Mouse (Mus musculus): ENCODE data around the gene Elf3. TPM values are rescaled to one million over a fixed set of nuclear protein-coding genes. Genes with fewer than 3 reads are reported as not detected.
A peak's percentile ranks its signal among the peaks of the same experiment; 100 is the strongest.
"Not testable (repeated sequence)": the region's sequence is repeated elsewhere in the genome, so short reads cannot be mapped to it uniquely, and the experiment has no call there.

Elf3 gene
- polyA plus RNA-seq, 1 experiment from 2014 or later = 1.6 TPM

- H3K27ac ChIP-seq (replicated peaks); H3K36me3 ChIP-seq; H3K27me3 ChIP-seq (ENCODE audit: low read depth, poor library complexity, severe bottlenecking); H3K9me3 ChIP-seq (replicated peaks); DNase-seq (ENCODE audit: low spot score); H3K4me3 ChIP-seq; H3K4me1 ChIP-seq: not testable (repeated sequence)
- WGBS = 81% methylated on average over 20 of the region's 20 CpGs
Measured at GRCm38 (mm10) chr1:135231878-135232277, 26.5 kb downstream of the Elf3 start.

DNA sequence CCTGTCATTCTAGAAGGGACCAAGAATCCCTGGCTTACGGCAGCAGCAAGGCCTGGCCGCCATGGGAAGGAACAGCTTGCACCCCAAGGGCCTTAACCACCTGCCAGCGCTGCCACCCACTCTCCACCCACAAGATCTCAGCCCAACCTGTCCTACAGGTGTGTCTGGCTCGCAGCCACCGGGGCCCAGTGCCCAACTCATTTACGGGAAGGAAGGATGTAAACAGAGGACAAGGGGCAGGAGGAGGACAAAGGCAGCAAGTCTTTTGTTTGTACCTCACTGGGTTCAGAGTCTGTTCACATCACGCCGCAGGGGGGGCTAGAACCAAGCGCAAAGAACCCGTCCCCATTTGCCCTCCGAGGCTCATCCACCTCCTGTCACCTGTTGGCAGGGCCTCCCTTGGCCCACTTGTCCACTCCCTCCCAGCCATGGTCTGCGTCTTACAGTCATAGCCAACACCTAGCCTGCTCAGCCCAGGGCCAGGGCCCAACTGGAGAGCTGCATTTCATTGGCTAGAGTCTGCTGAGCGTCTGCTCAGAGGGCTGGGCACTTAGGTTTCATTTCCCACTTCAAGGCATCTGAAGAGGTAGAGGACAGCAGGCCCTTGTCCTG is 30.9 kb downstream of the Elf3 start:
- 85% methylated on average over 13 of the region's 13 CpGs for WGBS
- no peaks in the 10 kb centered on the region for H3K27me3 ChIP-seq (ENCODE audit: low read depth, poor library complexity, severe bottlenecking)
- H3K27ac ChIP-seq (replicated peaks) = no peak overlapping the region
- H3K4me3 ChIP-seq = no peak overlapping the region
- no peak for DNase-seq (ENCODE audit: low spot score)
- H3K36me3 ChIP-seq = no peaks in the 10 kb centered on the region
- no peaks in the 10 kb centered on the region for H3K9me3 ChIP-seq (replicated peaks)
- no peaks in the 10 kb centered on the region for H3K4me1 ChIP-seq

DNA sequence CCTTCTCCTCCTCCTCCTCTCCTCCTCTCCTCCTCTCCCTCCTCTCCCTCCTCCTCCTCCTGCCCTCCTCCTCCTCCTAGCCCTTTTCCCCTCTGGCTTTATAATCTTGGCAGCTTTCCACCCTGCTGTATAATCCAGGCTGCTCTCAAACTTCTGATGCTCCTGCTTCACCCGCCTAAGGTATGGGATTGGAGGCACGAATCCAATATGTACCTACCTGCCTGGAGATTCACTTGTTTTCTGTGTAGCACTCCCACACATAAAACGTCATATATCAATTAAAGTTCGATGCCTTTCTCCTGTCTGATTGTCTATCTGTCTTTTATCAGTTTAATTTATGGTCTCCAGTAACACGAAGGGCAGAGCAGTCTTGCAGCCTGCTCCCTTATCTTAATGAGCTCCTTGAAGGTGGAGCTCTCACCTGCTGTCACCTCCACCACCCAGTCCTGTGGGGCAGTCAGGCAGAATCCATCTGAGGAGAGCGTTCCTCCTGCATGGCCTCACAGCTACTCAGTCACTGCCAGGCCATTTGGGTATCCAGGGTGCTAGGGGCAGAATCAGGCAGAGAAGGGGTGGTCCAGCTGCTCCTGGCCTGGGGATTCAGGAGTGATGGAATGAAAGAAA is 33.3 kb downstream of the Elf3 start:
- WGBS = 85% methylated on average over 6 of the region's 6 CpGs
- DNase-seq (ENCODE audit: low spot score) = no peak
- Histone ChIP-seq H3K4me3 (no peak overlapping the region), H3K27ac (replicated peaks) (no peak overlapping the region), H3K4me1 (no peaks in the 10 kb centered on the region), H3K9me3 (replicated peaks) (no peaks in the 10 kb centered on the region), H3K27me3 (ENCODE audit: low read depth, poor library complexity, severe bottlenecking) (no peaks in the 10 kb centered on the region), H3K36me3 (no peaks in the 10 kb centered on the region)

- no peak for DNase-seq (ENCODE audit: low spot score)
- Histone ChIP-seq H3K4me3 (no peak overlapping the region), H3K27me3 (ENCODE audit: low read depth, poor library complexity, severe bottlenecking) (no peaks in the 10 kb centered on the region), H3K9me3 (replicated peaks) (no peaks in the 10 kb centered on the region), H3K27ac (replicated peaks) (no peak overlapping the region), H3K36me3 (no peaks in the 10 kb centered on the region), H3K4me1 (no peaks in the 10 kb centered on the region)
- WGBS = 83% methylated on average over 3 of the region's 3 CpGs
Measured at GRCm38 (mm10) chr1:135224147-135224546, 34.2 kb downstream of the Elf3 start.

- H3K27me3 ChIP-seq (ENCODE audit: low read depth, poor library complexity, severe bottlenecking) = no peaks in the 10 kb centered on the region
- no peak overlapping the region for H3K27ac ChIP-seq (replicated peaks)
- no peak for DNase-seq (ENCODE audit: low spot score)
- WGBS = 54% methylated on average over 13 of the region's 13 CpGs
- no peaks in the 10 kb centered on the region for H3K36me3 ChIP-seq
- no peaks in the 10 kb centered on the region for H3K9me3 ChIP-seq (replicated peaks)
- H3K4me1 ChIP-seq = 0 out of 2 replicates have a peak, but pooled peaks cover 3% of the 10 kb centered on the region
- no peak overlapping the region for H3K4me3 ChIP-seq
Measured at GRCm38 (mm10) chr1:135217607-135218233, 40.6 kb downstream of the Elf3 start.

DNA sequence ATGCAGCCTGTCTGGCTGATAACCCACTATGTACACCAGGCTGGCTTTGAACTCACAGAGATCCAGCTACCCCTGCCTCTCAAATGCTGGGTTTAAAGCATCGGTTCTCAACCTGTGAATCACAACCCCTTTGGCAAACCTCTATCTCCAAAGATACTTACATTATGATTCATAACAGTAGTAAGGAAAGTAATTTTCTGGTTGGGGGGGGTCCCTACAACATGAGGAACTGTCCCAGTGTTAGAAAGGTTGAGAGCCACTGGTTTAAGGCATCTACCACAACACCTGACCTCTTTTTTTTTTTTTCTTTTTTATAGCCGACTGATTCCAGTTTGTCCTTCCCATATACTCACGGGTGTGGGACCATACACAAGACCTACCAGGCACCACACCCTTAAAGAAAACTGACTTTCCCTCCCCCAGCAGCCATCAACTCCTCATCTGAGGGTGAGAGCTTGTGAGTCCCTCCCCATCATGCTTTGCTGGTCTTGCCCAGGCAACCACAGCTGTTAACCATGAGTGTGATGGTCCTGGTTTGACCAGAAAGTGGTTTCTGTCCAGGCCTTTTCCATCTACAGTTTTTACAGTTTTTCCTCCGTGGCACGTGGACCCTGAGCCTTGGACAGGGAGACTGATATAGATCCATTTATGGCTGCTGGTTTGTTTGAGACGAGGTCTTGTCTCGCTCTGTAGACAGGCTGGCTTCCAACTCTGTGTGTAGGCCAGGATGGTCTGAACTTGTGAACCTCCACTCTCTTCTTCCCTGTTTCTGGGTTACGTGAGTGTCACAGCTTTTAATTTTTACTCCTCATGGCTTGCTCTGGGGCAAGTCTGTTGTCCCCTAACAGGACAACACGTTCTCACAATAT is 44.4 kb downstream of the Elf3 start:
- Histone ChIP-seq H3K27ac (replicated peaks) (no peak overlapping the region), H3K36me3 (no peaks in the 10 kb centered on the region), H3K9me3 (replicated peaks) (no peaks in the 10 kb centered on the region), H3K4me1 (0 out of 2 replicates have a peak, but pooled peaks cover 3% of the 10 kb centered on the region), H3K4me3 (no peak overlapping the region), H3K27me3 (ENCODE audit: low read depth, poor library complexity, severe bottlenecking) (no peaks in the 10 kb centered on the region)
- 92% methylated on average over 9 of the region's 9 CpGs for WGBS
- DNase-seq (ENCODE audit: low spot score) = no peak

DNA sequence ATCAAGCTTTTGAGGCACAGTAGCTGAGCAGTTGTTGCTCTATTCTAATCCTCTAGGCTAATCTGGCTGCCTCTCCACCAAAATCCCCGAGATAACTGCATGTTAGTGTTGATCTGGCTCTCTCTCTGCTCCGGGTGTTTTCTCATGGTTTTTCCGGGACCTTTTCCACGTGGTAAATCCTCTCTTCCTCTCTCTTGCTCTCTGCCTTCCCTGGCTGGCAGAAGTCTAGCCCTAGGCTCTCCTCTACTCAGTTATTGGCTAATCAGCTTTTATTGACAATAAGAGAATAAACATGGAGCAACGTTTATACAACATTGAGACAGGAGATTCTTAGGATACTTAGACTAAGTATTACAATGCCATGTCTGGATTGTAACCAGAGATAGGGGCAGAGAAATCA is 47.9 kb downstream of the Elf3 start:
- no peak for DNase-seq (ENCODE audit: low spot score)
- 62% methylated on average over 5 of the region's 5 CpGs for WGBS
- Histone ChIP-seq H3K27ac (replicated peaks) (no peak overlapping the region), H3K36me3 (no peaks in the 10 kb centered on the region), H3K4me3 (no peak overlapping the region), H3K4me1 (no peaks in the 10 kb centered on the region), H3K9me3 (replicated peaks) (no peaks in the 10 kb centered on the region), H3K27me3 (ENCODE audit: low read depth, poor library complexity, severe bottlenecking) (no peaks in the 10 kb centered on the region)

DNA sequence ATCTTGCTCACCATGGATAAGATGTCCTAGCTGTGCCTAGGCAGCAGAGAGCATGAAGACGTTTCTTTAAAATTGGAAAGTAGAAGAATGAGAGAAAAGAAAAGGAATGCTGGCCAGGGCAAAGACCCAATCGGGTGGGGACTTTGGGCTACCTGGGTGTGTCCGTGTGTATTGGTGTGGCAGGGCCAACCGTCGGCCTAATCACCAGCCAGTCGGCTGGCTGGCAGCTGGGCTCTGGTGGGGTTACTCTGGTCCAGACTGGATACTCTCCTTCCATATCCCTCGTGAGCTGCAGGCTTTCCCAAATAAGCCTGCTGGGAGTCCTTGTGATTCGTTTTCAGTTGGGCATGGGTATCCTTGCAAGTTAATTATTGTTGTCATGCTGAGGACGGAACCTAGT is 49.7 kb downstream of the Elf3 start:
- WGBS = 80% methylated on average over 9 of the region's 9 CpGs
- no peak overlapping the region for H3K27ac ChIP-seq (replicated peaks)
- H3K27me3 ChIP-seq (ENCODE audit: low read depth, poor library complexity, severe bottlenecking) = no peaks in the 10 kb centered on the region
- H3K36me3 ChIP-seq = no peaks in the 10 kb centered on the region
- peaks cover 15% of the 10 kb centered on the region for H3K4me1 ChIP-seq
- no peak overlapping the region for H3K4me3 ChIP-seq
- H3K9me3 ChIP-seq (replicated peaks) = no peaks in the 10 kb centered on the region
- no peak for DNase-seq (ENCODE audit: low spot score)

DNA sequence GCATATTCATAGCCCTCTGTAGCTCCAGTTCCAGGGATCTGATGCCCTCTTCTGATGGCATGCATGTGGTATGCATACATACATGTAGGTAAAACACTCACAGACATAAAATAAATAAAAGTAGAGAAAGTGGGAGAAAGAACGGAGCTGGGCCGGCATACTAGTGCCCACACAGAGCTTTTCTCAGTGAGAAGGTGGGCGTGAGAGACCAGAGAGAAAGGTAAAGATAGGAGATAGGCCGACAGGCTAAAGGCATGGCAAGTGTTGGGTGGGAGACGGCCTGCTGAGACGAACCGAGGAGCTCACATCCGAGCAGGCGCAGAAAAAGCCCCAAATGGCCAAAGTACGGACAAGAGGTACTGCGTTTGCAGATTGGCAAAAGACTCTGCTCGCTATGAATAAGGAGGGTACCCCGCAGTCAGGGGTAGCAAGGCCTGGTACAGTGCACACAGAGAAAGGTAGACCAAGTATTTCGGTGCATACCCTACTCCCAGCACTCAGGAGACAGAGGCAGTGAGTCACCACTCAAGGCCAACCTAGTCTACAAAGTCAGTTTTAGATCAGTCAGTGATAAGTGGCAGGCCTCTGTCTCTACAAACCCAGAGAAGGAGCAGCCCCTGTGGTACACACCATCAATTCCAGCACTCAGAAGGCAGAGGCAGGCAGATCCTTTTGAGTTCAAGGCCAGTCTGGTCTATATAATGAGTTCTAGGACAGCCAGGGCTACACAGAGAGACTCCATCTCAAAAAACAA is 51.6 kb downstream of the Elf3 start:
- 91% methylated on average over 14 of the region's 14 CpGs for WGBS
- Histone ChIP-seq H3K36me3 (no peaks in the 10 kb centered on the region), H3K4me3 (no peak overlapping the region), H3K4me1 (peaks cover 17% of the 10 kb centered on the region), H3K9me3 (replicated peaks) (no peaks in the 10 kb centered on the region), H3K27me3 (ENCODE audit: low read depth, poor library complexity, severe bottlenecking) (no peaks in the 10 kb centered on the region; the same call in 1 of the 2 replicates), H3K27ac (replicated peaks) (no peak overlapping the region)
- DNase-seq (ENCODE audit: low spot score) = no peak

DNA sequence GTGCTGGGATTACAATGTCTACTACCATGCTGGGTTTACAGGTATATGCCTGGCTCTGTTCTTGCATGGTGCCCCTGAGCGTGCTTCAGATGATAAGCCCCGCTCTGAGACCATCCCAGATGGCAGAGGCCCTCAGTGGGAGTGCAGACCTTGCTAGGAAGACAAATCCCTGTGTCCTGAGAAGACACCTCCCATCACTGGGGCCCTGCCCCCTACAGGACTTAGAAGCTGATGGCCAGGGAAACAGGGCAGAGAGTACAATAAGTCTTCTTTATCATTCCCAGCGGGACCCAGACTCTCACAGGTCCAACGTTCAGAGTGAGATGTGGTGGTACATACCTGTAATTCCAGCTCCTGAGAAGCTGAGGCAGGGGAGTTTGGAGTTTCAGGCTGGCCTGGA is 53.1 kb downstream of the Elf3 start:
- Histone ChIP-seq H3K36me3 (no peaks in the 10 kb centered on the region), H3K27me3 (ENCODE audit: low read depth, poor library complexity, severe bottlenecking) (no peaks in the 10 kb centered on the region; the same call in 1 of the 2 replicates), H3K27ac (replicated peaks) (peak overlapping the region; percentile 50; the same call in 1 of the 2 replicates), H3K4me1 (peaks cover 17% of the 10 kb centered on the region), H3K4me3 (no peak overlapping the region), H3K9me3 (replicated peaks) (no peaks in the 10 kb centered on the region)
- DNase-seq (ENCODE audit: low spot score) = no peak
- WGBS = 59% methylated on average over 4 of the region's 4 CpGs

DNA sequence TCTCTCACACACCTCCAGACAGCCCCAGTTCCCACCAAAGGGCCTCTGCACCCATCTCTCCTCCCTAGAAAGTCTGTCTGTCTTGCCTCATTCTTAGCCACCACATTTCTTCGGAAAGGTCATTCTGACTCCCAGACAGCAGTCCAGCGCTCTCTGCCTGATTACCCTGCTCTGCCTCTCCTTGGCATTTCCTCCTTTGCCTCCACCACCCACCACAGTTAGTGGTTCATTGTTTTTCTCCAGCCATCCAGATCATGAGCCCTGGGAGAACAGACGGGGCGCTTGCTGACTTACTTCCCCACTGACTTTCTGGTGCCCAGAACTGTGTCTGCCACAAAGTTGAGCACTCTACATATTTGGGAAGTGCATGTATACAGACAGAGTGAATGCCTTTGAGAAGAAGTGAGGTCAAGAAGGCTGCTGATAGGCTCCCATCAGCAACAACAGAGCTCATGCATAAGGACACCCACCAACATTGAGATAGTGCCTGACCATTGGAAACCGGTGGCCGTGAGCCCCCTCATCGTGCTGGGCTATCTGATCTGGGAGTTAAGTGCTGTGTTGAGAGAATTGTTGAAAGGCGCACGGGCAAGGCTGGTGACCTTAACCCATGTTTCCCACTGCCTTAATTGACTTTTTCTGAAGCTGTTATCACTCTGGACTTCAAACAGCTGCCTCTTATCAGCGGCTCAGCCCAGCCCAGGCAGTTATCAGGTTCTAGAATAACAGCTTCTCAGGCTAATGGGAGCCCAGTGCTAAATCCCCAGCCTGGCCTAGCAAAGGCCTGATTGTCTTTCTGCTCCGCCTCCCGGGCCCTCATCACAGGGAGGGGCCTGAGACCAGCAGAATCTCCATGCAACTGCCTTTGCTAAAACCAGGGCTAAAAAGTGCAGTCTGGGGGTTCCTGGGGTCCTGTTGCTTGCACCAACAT is 53.9 kb downstream of the Elf3 start:
- 0 out of 2 replicates have a peak overlapping the region, but pooled peaks have one; percentile 50 for H3K27ac ChIP-seq (replicated peaks)
- no peak for DNase-seq (ENCODE audit: low spot score)
- 45% methylated on average over 12 of the region's 12 CpGs for WGBS
- peaks cover 20% of the 10 kb centered on the region for H3K4me1 ChIP-seq
- H3K4me3 ChIP-seq = no peak overlapping the region
- H3K27me3 ChIP-seq (ENCODE audit: low read depth, poor library complexity, severe bottlenecking) = peaks cover 4% of the 10 kb centered on the region; the same call in 1 of the 2 replicates
- no peaks in the 10 kb centered on the region for H3K9me3 ChIP-seq (replicated peaks)
- no peaks in the 10 kb centered on the region for H3K36me3 ChIP-seq
